Mouse (Mus musculus) forebrain, embryonic 14.5 days (tissue): ENCODE measurements around the gene Trim10. TPM values are rescaled to one million over a fixed set of nuclear protein-coding genes. Genes with fewer than 3 reads are reported as not detected.

Experiments
- ATAC-seq: fragments of 200-750 bp; cut with Nextera tagmentation; 2 replicates; pipeline ENCODE4 v1.8.0; 2017; ENCODE audit warnings: mild to moderate bottlenecking, moderate library complexity
- DNase-seq: peaks from one replicate; pipeline ENCODE4 v3.0.0-alpha.2; 2015; ENCODE audit warnings: low spot score
- H3K27ac ChIP-seq: fragments of 300-500 bp; sonication (generic); 2 replicates; pipeline ENCODE4 v1.5.1; 2014; ENCODE audit warnings: low read depth, mild to moderate bottlenecking, control low read depth, low read length, moderate library complexity
- H3K27me3 ChIP-seq: fragments of 300-500 bp; sonication (generic); replicated peaks from 2 replicates; pipeline ENCODE4 v1.6.1; 2014; ENCODE audit warnings: low read length, control low read depth, mixed read lengths; ENCODE audit not compliant: control insufficient read depth, insufficient read depth
- H3K36me3 ChIP-seq: fragments of 300-500 bp; sonication (generic); 2 replicates; pipeline ENCODE4 v1.6.1; 2014; ENCODE audit warnings: low read length, control low read depth; ENCODE audit not compliant: control insufficient read depth, insufficient read depth
- H3K4me1 ChIP-seq: fragments of 300-500 bp; sonication (generic); 2 replicates; pipeline ENCODE4 v1.6.1; 2014; ENCODE audit warnings: antibody characterized with exemption, low read length, control low read depth; ENCODE audit not compliant: control insufficient read depth, insufficient read depth
- H3K4me2 ChIP-seq: fragments of 300-500 bp; sonication (generic); 2 replicates; pipeline ENCODE4 v1.6.1; 2014; ENCODE audit warnings: mild to moderate bottlenecking, control low read depth, low read length
- H3K4me3 ChIP-seq: fragments of 300-500 bp; sonication (generic); 2 replicates; pipeline ENCODE4 v1.5.1; 2014; ENCODE audit warnings: low read depth, low read length, control low read depth
- H3K9ac ChIP-seq: fragments of 300-500 bp; sonication (generic); 2 replicates; pipeline ENCODE4 v1.6.1; 2014; ENCODE audit warnings: mild to moderate bottlenecking, low read length, control low read depth, moderate library complexity
- H3K9me3 ChIP-seq: fragments of 300-500 bp; sonication (generic); replicated peaks from 2 replicates; pipeline ENCODE4 v1.6.1; 2016; ENCODE audit warnings: low read length, control low read depth, mixed read lengths; ENCODE audit not compliant: control insufficient read depth
- WGBS: fragments of 180-500 bp; shearing (Covaris S2); extraction: QIAGEN DNeasy Blood & Tissue Kit; methylation state at CpG from one replicate; pipeline ENCODE4 v1.1.7; 2014; 5-methylcytosine and 5-hydroxymethylcytosine counted together
- polyA plus RNA-seq: library from polyadenylated mRNA; unstranded; fragments of >200 nt; fragmentation: Nextera tagmentation; extraction: Ambion mirVana; gene quantifications from 2 replicates; pipeline ENCODE4 v1.2.1, GENCODE M21; 2014

Trim10 gene
- polyA plus RNA-seq, 1 experiment from 2014 or later = 1.1 TPM

DNA sequence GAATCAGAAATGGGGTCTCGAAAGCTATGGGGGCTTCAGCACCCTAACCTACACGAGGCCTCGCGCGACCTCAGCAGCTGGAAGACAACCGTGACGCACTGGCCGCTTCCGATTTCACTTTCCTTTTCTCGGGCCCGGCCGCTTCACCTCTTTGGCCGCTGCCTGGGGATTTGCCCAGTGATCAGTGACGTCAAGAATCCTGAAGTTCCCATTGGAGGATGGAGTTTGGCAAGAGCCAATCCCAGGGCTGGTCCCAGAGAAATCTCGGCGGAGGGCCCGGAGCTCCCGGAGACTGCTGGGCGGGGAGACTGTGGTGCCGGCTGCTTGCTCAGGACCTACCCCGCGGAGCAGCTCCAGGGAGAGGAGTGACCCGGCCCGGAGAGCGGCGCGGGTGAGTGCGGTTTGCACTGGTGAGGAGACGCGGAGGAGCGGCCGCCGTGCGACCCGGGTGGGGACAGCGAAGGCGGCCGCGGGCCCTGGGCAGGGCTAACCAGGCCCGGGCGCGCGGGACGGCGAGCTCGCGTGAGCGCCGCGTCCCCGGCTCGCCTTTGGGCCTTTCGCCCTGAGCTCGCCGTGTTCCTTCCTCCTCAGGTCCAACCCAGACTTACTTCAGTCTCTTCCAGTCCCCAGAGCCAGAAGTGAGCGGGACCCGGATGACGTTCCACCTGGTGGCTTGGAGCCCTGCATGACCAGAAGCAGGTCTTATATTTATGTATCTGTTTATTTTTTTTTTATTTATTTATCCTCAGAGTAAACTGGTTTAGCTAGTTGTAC, 32.3 kb upstream of the Trim10 start, which contains the start of gene Trim26:
Gene Trim26 (plus strand): TSS at position 261 of the 774 bp plus-strand sequence.
- under 1% methylated on average over 58 of the region's 58 CpGs for WGBS
- H3K27ac ChIP-seq = peak within 1 kb of the TSS; percentile 88
- H3K4me2 ChIP-seq = peak within 1 kb of the TSS; percentile 67
- no peaks in the 10 kb centered on the region for H3K9me3 ChIP-seq
- DNase-seq (peak; percentile 98), ATAC-seq (peak; percentile 99)
- H3K4me1 ChIP-seq = no peaks in the 10 kb centered on the region; the same call in 1 of the 2 replicates
- H3K9ac ChIP-seq = peak within 1 kb of the TSS; percentile 83
- H3K27me3 ChIP-seq = no peaks in the 10 kb centered on the region
- no peaks in the 10 kb centered on the region for H3K36me3 ChIP-seq
- H3K4me3 ChIP-seq = peak within 1 kb of the TSS; percentile 67

DNA sequence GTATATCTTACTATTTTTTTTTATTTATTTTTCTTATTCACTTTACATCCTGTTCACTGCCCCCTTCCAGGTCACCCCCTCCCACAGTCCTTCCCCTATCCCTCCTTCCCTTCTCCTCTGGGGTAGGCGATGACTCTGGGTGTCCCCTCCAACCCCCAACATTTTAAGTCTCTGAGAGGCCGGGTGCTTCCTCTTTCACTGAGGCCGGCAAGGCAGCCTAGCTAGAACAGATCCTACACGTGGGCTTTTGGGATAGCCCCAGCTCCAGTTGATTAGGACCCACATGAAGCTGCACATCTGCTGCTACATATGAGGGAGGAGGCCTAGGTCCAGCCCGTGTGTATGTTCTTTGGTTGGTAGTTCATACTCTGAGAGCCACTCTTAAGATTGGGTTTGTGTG, 30.4 kb upstream of the Trim10 start:
- H3K36me3 ChIP-seq = no peaks in the 10 kb centered on the region
- no peaks in the 10 kb centered on the region; the same call in 1 of the 2 replicates for H3K4me1 ChIP-seq
- H3K9ac ChIP-seq = no peak overlapping the region
- ATAC-seq = no peak
- no peaks in the 10 kb centered on the region for H3K27me3 ChIP-seq
- H3K9me3 ChIP-seq = no peaks in the 10 kb centered on the region
- WGBS = 82% methylated on average over 5 of the region's 5 CpGs
- H3K27ac ChIP-seq = no peak overlapping the region
- H3K4me2 ChIP-seq = no peak overlapping the region
- DNase-seq = no peak
- no peak overlapping the region for H3K4me3 ChIP-seq

DNA sequence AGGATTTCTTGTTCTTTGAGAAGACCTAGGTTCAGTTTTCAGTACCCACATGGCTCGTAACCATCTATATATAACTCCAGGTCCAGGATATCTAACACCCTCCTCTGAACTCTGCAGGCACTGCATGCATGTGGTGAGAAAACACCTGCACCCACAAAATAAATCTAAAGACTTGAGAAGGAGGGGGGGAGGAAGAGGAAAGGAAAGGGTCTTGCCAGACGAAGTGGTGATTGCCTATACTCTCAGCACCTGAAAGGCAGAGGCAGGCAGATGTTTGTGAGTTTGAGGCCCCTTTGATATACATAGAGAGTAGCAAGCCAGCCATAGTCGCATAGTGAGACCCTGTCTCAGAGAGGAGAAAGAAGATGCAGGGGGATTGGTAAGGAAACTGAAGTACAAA, 29.4 kb upstream of the Trim10 start:
- Histone ChIP-seq H3K4me2 (no peak overlapping the region), H3K27ac (no peak overlapping the region), H3K4me3 (no peak overlapping the region), H3K4me1 (no peaks in the 10 kb centered on the region; the same call in 1 of the 2 replicates), H3K9ac (no peak overlapping the region), H3K36me3 (no peaks in the 10 kb centered on the region), H3K9me3 (no peaks in the 10 kb centered on the region), H3K27me3 (no peaks in the 10 kb centered on the region)
- ATAC-seq (no peak), DNase-seq (no peak)
- 87% methylated on average over 3 of the region's 3 CpGs for WGBS

DNA sequence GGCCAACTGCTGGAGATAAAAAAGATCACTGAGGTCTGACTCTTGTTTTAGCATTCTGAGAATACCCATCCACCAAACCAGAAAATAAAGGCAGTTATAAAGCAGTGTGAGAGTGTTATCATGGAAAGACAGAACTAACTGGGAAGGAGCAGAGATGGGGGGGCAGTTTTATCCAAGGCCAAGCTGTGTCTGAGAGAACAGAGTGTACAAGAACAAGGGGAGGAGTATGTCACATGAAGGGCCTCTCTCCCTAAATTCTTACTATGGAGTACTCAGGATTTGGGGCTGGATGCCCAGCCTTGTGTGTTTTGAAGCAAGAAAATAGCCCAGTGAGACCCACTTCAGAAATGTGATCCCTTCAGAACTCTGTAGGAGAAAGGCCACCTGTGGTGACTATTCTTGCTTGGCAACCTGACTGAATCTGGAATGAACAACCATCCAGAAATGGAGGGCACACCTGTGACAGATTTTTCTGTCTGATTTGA, 28.4 kb upstream of the Trim10 start:
- Histone ChIP-seq H3K27me3 (no peaks in the 10 kb centered on the region), H3K36me3 (no peaks in the 10 kb centered on the region), H3K4me3 (no peak overlapping the region), H3K4me2 (no peak overlapping the region), H3K27ac (no peak overlapping the region), H3K9me3 (no peaks in the 10 kb centered on the region), H3K4me1 (no peaks in the 10 kb centered on the region; the same call in 1 of the 2 replicates), H3K9ac (no peak overlapping the region)
- no peak for ATAC-seq
- no peak for DNase-seq

DNA sequence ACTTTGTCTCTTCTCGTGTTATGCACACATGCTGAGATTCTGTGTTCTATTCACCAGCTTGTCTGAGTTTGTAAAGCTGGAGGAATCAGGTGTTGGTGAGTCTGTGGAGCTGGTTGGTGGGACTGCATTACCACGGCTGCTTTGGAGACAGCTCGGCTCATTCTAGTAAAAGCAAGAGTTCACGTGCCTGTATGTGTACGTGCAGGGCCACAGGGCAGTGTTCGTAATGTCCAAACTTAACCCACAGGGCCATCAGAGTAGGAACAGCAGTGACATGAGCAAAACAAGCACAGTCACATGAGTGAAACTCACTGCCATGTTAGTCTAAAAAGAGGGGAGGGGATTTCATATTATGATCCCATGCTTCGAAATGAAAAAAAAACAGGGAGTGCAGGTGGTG, 25.7 kb upstream of the Trim10 start:
- 84% methylated on average over 7 of the region's 7 CpGs for WGBS

DNA sequence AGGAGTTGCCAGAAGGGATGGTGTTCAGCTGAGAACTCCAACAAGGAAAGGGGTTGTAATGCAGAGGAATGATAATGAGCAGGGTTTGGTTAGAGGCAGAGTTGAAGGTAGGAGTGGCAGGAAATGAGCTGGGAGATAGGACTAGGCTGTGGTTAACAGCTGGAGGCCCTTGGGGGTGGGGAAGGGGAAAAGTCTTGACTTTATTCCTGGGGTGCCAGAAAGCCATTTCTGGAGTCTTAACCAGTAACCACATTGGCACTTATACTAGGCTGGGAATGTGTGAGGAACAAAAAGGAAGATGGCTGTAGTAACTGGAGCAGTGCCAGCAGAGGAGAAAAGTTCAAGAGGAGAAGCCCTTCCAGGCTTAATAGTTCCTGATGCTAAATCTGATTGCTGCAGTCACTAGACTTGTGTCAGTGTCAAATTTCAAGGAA, 25.1 kb upstream of the Trim10 start:
- Histone ChIP-seq H3K36me3 (no peaks in the 10 kb centered on the region), H3K4me1 (no peaks in the 10 kb centered on the region), H3K4me3 (no peak overlapping the region), H3K27me3 (no peaks in the 10 kb centered on the region), H3K27ac (no peak overlapping the region), H3K9ac (no peak overlapping the region), H3K4me2 (no peak overlapping the region), H3K9me3 (no peaks in the 10 kb centered on the region)
- no peak for DNase-seq
- no peak for ATAC-seq

More for the DNA sequence above, 25.7 kb upstream of the Trim10 start:
- ATAC-seq (no peak), DNase-seq (no peak)
- H3K9me3 ChIP-seq = no peaks in the 10 kb centered on the region
- H3K27me3 ChIP-seq = no peaks in the 10 kb centered on the region
- H3K4me1 ChIP-seq = no peaks in the 10 kb centered on the region
- H3K4me3 ChIP-seq = no peak overlapping the region
- H3K27ac ChIP-seq = no peak overlapping the region
- no peak overlapping the region for H3K4me2 ChIP-seq
- H3K9ac ChIP-seq = no peak overlapping the region
- no peaks in the 10 kb centered on the region for H3K36me3 ChIP-seq

DNA sequence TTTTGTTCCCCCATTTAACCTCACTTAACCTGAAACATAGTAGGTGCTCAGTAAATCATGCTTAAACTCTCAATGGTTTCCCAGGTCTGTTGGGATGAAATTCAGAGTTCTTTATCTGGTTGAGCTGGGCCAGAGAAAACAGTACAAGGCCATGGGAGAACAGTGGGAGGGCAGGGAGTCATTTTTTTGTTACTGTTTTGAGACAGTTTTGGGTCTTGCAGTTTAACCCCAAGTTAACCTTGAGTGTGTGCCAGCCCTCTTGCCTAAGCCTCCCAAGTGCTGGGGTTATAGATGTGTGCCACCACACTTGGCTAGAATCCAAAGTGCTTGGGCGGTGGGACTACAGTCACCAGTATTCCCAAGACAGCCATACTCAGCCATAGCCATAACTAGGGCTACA, 24.6 kb upstream of the Trim10 start:
- DNase-seq (no peak), ATAC-seq (no peak)
- H3K27ac ChIP-seq = no peak overlapping the region
- no peak overlapping the region for H3K9ac ChIP-seq
- H3K9me3 ChIP-seq = no peaks in the 10 kb centered on the region
- H3K4me2 ChIP-seq = no peak overlapping the region
- H3K27me3 ChIP-seq = no peaks in the 10 kb centered on the region
- 82% methylated on average over 1 of the region's 1 CpGs for WGBS
- H3K4me1 ChIP-seq = no peaks in the 10 kb centered on the region
- H3K36me3 ChIP-seq = no peaks in the 10 kb centered on the region
- no peak overlapping the region for H3K4me3 ChIP-seq

DNA sequence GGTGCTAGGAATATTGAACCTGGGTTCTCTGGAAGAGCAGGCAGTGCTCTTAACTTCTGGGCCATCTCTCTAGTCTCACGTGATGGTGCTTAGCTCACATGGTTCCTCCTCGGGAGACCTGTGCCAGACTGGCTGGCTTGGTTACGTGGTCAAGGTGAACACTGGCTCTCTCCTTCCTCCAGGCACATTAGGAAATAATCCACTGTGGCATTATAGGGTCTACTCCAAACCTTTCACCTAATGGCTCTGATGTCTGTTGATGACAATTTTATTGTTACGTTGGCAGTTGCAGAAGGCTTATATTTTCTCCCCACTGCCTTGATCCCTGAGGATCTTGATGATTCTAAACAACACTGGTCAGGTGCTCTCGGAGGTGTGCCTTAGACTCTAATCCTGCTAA, 20.5 kb upstream of the Trim10 start:
- 87% methylated on average over 5 of the region's 5 CpGs for WGBS
- H3K9ac ChIP-seq = no peak overlapping the region
- peaks cover 31% of the 10 kb centered on the region for H3K36me3 ChIP-seq
- H3K27me3 ChIP-seq = no peaks in the 10 kb centered on the region
- DNase-seq (no peak), ATAC-seq (no peak)
- no peak overlapping the region for H3K27ac ChIP-seq
- H3K4me3 ChIP-seq = no peak overlapping the region
- no peak overlapping the region for H3K4me2 ChIP-seq
- H3K4me1 ChIP-seq = no peaks in the 10 kb centered on the region
- H3K9me3 ChIP-seq = no peaks in the 10 kb centered on the region

DNA sequence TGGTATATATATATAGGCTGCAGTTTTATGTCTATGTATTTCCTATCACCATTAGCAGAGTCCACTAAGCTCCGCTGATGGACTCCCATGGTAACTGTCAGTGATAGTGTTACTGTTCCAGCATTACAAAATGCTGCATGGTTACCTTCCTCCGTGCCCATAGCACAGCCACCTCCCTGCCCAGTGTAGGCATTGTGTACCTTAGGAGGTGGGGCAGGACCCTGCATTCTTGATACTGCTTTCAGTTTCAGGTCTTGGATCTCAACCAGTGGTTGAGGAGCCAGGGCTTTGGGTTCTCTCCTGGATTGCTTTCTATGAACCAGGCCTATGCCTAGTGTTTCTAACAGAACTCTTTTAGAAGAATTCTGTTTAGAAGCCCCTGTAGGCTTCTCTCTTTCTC, 19.4 kb upstream of the Trim10 start:
- no peaks in the 10 kb centered on the region for H3K4me1 ChIP-seq
- no peak overlapping the region for H3K9ac ChIP-seq
- no peak overlapping the region for H3K4me3 ChIP-seq
- no peak overlapping the region for H3K4me2 ChIP-seq
- 89% methylated on average over 2 of the region's 2 CpGs for WGBS
- no peak overlapping the region for H3K27ac ChIP-seq
- no peaks in the 10 kb centered on the region for H3K9me3 ChIP-seq
- ATAC-seq (no peak), DNase-seq (no peak)
- H3K36me3 ChIP-seq = peaks cover 42% of the 10 kb centered on the region
- no peaks in the 10 kb centered on the region for H3K27me3 ChIP-seq
